Mouse (Mus musculus) kidney, adult 2 months (tissue): ENCODE data around the gene Tnfrsf1a. TPM values are rescaled to one million over a fixed set of nuclear protein-coding genes. Genes with fewer than 3 reads are reported as not detected.
"Not testable (repeated sequence)": the region's sequence is repeated elsewhere in the genome, so short reads cannot be mapped to it uniquely, and the experiment has no call there.

Source experiments
- DNase-seq: peaks from one replicate; pipeline ENCODE4 v3.0.0; 2021
- H3K27ac ChIP-seq: fragments of 200-500 bp; 2 replicates; pipeline ENCODE4 v1.5.1; 2012; ENCODE audit warnings: low read depth, low read length, control low read depth, inconsistent platforms; ENCODE audit not compliant: insufficient read depth
- H3K27me3 ChIP-seq: fragments of 200-500 bp; replicated peaks from 2 replicates; pipeline ENCODE4 v1.6.1; 2012; ENCODE audit warnings: mild to moderate bottlenecking, moderate library complexity, low read length, inconsistent platforms; ENCODE audit not compliant: control insufficient read depth, insufficient read depth
- H3K36me3 ChIP-seq: fragments of 200-500 bp; 2 replicates; pipeline ENCODE4 v1.6.1; 2012; ENCODE audit warnings: mild to moderate bottlenecking, moderate library complexity, low read length, inconsistent platforms; ENCODE audit not compliant: control insufficient read depth, insufficient read depth
- H3K4me1 ChIP-seq: fragments of 200-500 bp; 2 replicates; pipeline ENCODE4 v1.6.1; 2011; ENCODE audit warnings: low read length; ENCODE audit not compliant: control insufficient read depth, insufficient read depth
- H3K4me3 ChIP-seq: fragments of 200-500 bp; 2 replicates; pipeline ENCODE4 v1.5.1; 2011; ENCODE audit warnings: mild to moderate bottlenecking, low read depth, low read length, control low read depth; ENCODE audit not compliant: insufficient read depth
- CTCF ChIP-seq: fragments of 200-500 bp; conservative IDR thresholded peaks from 2 replicates; pipeline ENCODE4 v1.5.1; 2011; ENCODE audit warnings: low read depth, mild to moderate bottlenecking, control low read depth, low read length, moderate library complexity, mixed read lengths; ENCODE audit not compliant: insufficient read depth, insufficient read length
- POLR2A ChIP-seq: fragments of 200-500 bp; IDR thresholded peaks from one replicate; pipeline ENCODE4 v1.6.1; 2011; ENCODE audit warnings: low read depth, low read length, control low read depth
- WGBS: fragments of 180-500 bp; shearing (Covaris S2); methylation state at CpG from one replicate; pipeline ENCODE4 v1.1.7; 2018; 5-methylcytosine and 5-hydroxymethylcytosine counted together
- polyA plus RNA-seq: library from polyadenylated mRNA; depleted of rRNA; stranded (reverse); fragments of >200 nt; gene quantifications from 2 replicates; pipeline ENCODE4 v1.2.3, GENCODE M21; 2012; rRNA removed

Tnfrsf1a gene
- polyA plus RNA-seq: 98.6 and 109 TPM in 2 replicates

DNA sequence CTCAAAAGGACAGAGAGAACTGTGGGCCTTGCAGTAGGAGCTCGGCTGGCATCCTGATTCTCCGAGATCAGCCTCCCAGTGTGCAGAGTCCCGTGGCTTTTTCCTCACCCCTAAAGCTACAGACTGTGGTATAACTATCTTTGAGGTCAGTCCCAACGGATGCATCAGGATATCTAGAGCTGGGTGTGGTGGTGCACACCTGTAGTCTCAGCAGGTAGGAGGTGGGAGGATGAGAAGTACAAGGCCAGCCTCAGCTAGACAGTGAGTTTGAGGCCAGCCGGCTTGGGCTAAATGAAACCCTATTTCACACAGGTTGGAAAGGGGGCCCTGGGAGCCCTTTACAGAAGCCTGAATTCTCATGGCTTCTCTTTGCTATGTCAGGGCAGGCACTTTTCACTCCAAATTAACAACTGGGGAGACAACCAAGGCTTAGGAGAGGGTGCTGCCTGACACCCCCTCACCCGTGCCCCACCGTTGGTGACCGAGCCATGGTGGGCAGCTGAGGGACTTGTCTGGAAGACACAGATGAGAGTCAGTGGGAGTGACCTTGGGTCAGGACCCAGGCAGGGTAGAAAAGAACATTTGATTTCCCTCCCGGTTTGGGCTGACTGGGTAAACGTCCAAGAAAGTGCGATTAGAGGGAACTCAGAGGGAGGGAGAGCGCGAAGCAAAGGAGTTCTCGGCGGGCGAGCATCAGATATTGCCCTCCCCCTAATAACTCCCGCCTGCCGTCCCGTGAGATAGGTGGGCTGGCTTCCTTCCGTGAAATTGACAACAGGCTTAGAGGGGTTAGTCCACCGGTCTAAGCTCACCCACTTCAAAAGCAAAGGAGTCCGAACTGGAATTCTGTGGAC, at the start of gene Tnfrsf1a:
Gene Tnfrsf1a (plus strand): TSS at position 642 of the 854 bp plus-strand sequence.
- 12% methylated on average over 22 of the region's 22 CpGs for WGBS
- Histone ChIP-seq H3K27ac (peak within 1 kb of the TSS; percentile 92), H3K4me3 (peak within 1 kb of the TSS; percentile 91), H3K36me3 (no peaks in the 10 kb centered on the region), H3K4me1 (peaks cover 28% of the 10 kb centered on the region), H3K27me3 (no peaks in the 10 kb centered on the region)
- TF ChIP-seq POLR2A: no peak
- no peak for TF ChIP-seq CTCF
- no peak for DNase-seq

- Histone ChIP-seq H3K27me3 (no peaks in the 10 kb centered on the region), H3K4me3 (no peak overlapping the region), H3K27ac (no peak overlapping the region), H3K4me1 (no peaks in the 10 kb centered on the region; the same call in 1 of the 2 replicates), H3K36me3 (no peaks in the 10 kb centered on the region)
- DNase-seq: no peak
- 75% methylated on average over 1 of the region's 1 CpGs for WGBS
- TF ChIP-seq CTCF: no peak
- no peak for TF ChIP-seq POLR2A
Measured at GRCm38 (mm10) chr6:125300982-125301381, 48.2 kb upstream of the Tnfrsf1a start.

DNA sequence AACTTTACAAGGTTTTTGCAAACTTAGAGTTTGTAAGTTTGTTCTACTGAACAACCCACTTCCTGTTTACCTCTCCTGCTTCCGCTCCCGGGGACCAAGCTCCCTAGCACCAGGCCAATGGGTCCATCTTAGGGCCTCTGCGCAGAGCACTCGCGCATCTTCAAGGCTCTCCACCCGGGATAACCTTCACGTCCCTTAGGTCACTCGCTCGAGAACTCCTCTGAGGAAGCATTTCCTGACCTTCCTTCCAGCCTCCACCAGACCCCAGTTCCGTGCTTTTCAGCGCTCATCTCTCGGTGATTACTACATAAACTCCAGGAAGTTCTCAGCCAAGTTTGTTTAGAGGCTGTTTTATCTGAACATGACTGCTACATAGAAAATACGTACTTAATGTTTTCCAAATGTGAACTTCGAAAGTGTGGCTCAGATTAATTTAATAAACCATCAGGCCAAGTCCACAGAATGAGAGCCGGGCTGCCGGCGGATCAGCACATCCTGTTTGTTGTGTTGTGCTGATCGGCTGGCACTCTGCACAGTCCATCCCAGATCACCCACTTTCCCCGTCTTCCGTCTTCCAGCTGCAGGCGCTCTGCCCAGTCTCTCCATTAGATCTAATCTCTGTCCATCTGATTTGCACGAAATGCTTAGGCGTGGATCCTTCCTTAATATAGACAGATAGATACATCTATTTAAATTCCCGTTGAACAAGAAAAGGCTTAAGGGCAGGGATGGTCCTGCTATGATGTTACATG, 46.8 kb upstream of the Tnfrsf1a start:
- Histone ChIP-seq H3K36me3 (no peaks in the 10 kb centered on the region), H3K4me3 (no peak overlapping the region), H3K27me3 (no peaks in the 10 kb centered on the region), H3K4me1 (no peaks in the 10 kb centered on the region), H3K27ac (peak overlapping the region; percentile 57)
- WGBS: 65% methylated on average over 24 of the region's 24 CpGs
- peak; percentile 59 for DNase-seq
- TF ChIP-seq POLR2A (no peak), CTCF (no peak)

GRCm38 (mm10) chr6:125303242-125303641, 45.9 kb upstream of the Tnfrsf1a start:
- H3K27me3 ChIP-seq: no peaks in the 10 kb centered on the region
- DNase-seq: peak; percentile 27

DNA sequence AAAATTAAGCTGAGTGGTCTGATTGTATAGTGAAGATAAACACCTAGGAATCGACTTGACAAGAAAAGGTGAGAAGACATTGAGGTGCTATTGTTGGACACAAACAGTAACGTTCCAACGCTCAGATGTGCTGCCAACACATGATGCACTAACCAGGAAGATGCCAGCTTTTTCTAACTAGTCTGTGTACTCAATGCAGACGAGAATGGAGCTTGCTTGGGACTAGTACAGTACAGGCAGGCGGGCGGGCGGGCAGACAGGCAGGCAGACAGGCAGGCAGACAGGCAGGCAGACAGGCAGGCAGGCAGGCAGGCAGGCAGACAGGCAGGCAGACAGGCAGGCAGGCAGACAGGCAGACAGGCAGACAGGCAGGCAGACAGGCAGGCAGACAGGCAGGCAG, 44.8 kb upstream of the Tnfrsf1a start:
- H3K27ac ChIP-seq, H3K36me3 ChIP-seq, H3K4me3 ChIP-seq, H3K27me3 ChIP-seq, DNase-seq, H3K4me1 ChIP-seq: not testable (repeated sequence)
- 92% methylated on average over 7 of the region's 7 CpGs for WGBS

More at GRCm38 (mm10) chr6:125303242-125303641, 45.9 kb upstream of the Tnfrsf1a start:
- whole genome bisulfite sequencing: 53% methylated on average over 4 of the region's 4 CpGs
- Histone ChIP-seq H3K27ac (peak overlapping the region; percentile 57; the same call in 1 of the 2 replicates), H3K4me1 (no peaks in the 10 kb centered on the region), H3K36me3 (peaks cover 3% of the 10 kb centered on the region; the same call in 1 of the 2 replicates), H3K4me3 (no peak overlapping the region)
- no peak for TF ChIP-seq POLR2A
- no peak for TF ChIP-seq CTCF

DNA sequence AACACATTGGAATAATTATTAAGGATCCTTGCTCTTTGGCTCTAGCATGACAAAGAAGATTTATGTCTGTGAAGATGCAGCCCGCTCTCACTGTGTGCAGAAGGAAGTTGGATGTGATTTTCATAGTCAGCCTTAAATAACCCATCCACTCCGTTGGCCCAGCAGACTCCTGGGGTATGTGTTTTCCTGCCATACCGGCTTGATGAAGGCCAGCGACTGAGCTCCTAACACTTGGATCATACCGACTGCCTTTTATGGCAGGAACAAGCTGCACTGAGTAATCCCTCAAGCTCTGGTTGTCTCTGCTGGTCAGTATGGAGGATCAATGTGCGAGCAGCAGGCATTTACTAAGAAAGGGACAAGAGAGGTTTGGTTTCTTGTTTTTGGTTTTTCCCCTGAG, 43.7 kb upstream of the Tnfrsf1a start:
- no peaks in the 10 kb centered on the region for H3K4me1 ChIP-seq
- DNase-seq: no peak
- WGBS: 74% methylated on average over 6 of the region's 6 CpGs
- peaks cover 3% of the 10 kb centered on the region; the same call in 1 of the 2 replicates for H3K36me3 ChIP-seq
- H3K4me3 ChIP-seq: no peak overlapping the region
- H3K27me3 ChIP-seq: no peaks in the 10 kb centered on the region
- TF ChIP-seq POLR2A (no peak), CTCF (no peak)
- no peak overlapping the region for H3K27ac ChIP-seq

- DNase-seq: no peak
- peaks cover 3% of the 10 kb centered on the region for H3K36me3 ChIP-seq
- TF ChIP-seq POLR2A (no peak), CTCF (no peak)
- H3K4me1 ChIP-seq: no peaks in the 10 kb centered on the region
- no peaks in the 10 kb centered on the region for H3K27me3 ChIP-seq
- H3K4me3 ChIP-seq: no peak overlapping the region
- 92% methylated on average over 5 of the region's 5 CpGs for WGBS
- no peak overlapping the region for H3K27ac ChIP-seq
Measured at GRCm38 (mm10) chr6:125307091-125307490, 42.1 kb upstream of the Tnfrsf1a start.
